Mouse (Mus musculus): ENCODE measurements around the gene Wdr31. TPM values are rescaled to one million over a fixed set of nuclear protein-coding genes. Genes with fewer than 3 reads are reported as not detected.
"Not testable (repeated sequence)": the region's sequence is repeated elsewhere in the genome, so short reads cannot be mapped to it uniquely, and the experiment has no call there.

The Wdr31 gene
- polyA plus RNA-seq, 1 experiment from 2014 or later: 9.4 TPM

GRCm38 (mm10) chr4:62492682-62493081 lies 22.0 kb upstream of the Wdr31 start:
- H3K9ac ChIP-seq (replicated peaks): no peak overlapping the region
- H3K9me3 ChIP-seq: no peaks in the 10 kb centered on the region
- no peak overlapping the region for H3K4me3 ChIP-seq
- H3K4me1 ChIP-seq: no peaks in the 10 kb centered on the region
- no peaks in the 10 kb centered on the region; the same call in 1 of the 2 replicates for H3K36me3 ChIP-seq
- H3K27me3 ChIP-seq: no peaks in the 10 kb centered on the region
- ATAC-seq (ENCODE audit: low FRiP score, low read depth): no peak
- WGBS: 70% methylated on average over 2 of the region's 2 CpGs
- no peak overlapping the region for H3K4me2 ChIP-seq (replicated peaks)
- no peak overlapping the region for H3K27ac ChIP-seq (replicated peaks)

GRCm38 (mm10) chr4:62487914-62488313 lies 17.2 kb upstream of the Wdr31 start:
- Histone ChIP-seq H3K36me3 (no peaks in the 10 kb centered on the region), H3K4me1 (no peaks in the 10 kb centered on the region), H3K4me2 (replicated peaks) (no peak overlapping the region), H3K27ac (replicated peaks) (no peak overlapping the region), H3K9ac (replicated peaks) (no peak overlapping the region), H3K9me3 (no peaks in the 10 kb centered on the region), H3K27me3 (no peaks in the 10 kb centered on the region), H3K4me3 (no peak overlapping the region)
- ATAC-seq (ENCODE audit: low FRiP score, low read depth): no peak
- WGBS: 93% methylated on average over 2 of the region's 2 CpGs

GRCm38 (mm10) chr4:62487172-62487571 lies 16.5 kb upstream of the Wdr31 start:
- ATAC-seq (ENCODE audit: low FRiP score, low read depth): no peak
- Histone ChIP-seq H3K4me3 (no peak overlapping the region), H3K4me1 (no peaks in the 10 kb centered on the region), H3K36me3 (no peaks in the 10 kb centered on the region), H3K9me3 (no peaks in the 10 kb centered on the region), H3K27ac (replicated peaks) (no peak overlapping the region), H3K27me3 (no peaks in the 10 kb centered on the region), H3K9ac (replicated peaks) (no peak overlapping the region), H3K4me2 (replicated peaks) (no peak overlapping the region)
- WGBS: 91% methylated on average over 5 of the region's 5 CpGs

- Histone ChIP-seq H3K36me3 (no peaks in the 10 kb centered on the region), H3K9me3 (no peaks in the 10 kb centered on the region), H3K27me3 (peaks cover 6% of the 10 kb centered on the region), H3K27ac (replicated peaks) (no peak overlapping the region), H3K4me3 (no peak overlapping the region), H3K4me2 (replicated peaks) (no peak overlapping the region), H3K9ac (replicated peaks) (no peak overlapping the region), H3K4me1 (no peaks in the 10 kb centered on the region)
- ATAC-seq (ENCODE audit: low FRiP score, low read depth): no peak
- WGBS: 96% methylated on average over 15 of the region's 15 CpGs
Observed at GRCm38 (mm10) chr4:62486162-62486696, 15.5 kb upstream of the Wdr31 start.

- Histone ChIP-seq H3K4me3 (no peak overlapping the region), H3K4me1 (no peaks in the 10 kb centered on the region), H3K36me3 (no peaks in the 10 kb centered on the region), H3K4me2 (replicated peaks) (no peak overlapping the region), H3K27ac (replicated peaks) (no peak overlapping the region), H3K9ac (replicated peaks) (no peak overlapping the region), H3K27me3 (peaks cover 12% of the 10 kb centered on the region), H3K9me3 (no peaks in the 10 kb centered on the region)
- ATAC-seq (ENCODE audit: low FRiP score, low read depth): no peak
- WGBS: 82% methylated on average over 8 of the region's 8 CpGs
Observed at GRCm38 (mm10) chr4:62485450-62486161, 14.9 kb upstream of the Wdr31 start.

GRCm38 (mm10) chr4:62484928-62485327 lies 14.2 kb upstream of the Wdr31 start:
- no peak overlapping the region for H3K9ac ChIP-seq (replicated peaks)
- H3K9me3 ChIP-seq: no peaks in the 10 kb centered on the region
- no peak for ATAC-seq (ENCODE audit: low FRiP score, low read depth)
- H3K4me2 ChIP-seq (replicated peaks): no peak overlapping the region
- H3K4me3 ChIP-seq: no peak overlapping the region
- WGBS: 83% methylated on average over 3 of the region's 3 CpGs
- H3K36me3 ChIP-seq: no peaks in the 10 kb centered on the region
- H3K4me1 ChIP-seq: peaks cover 4% of the 10 kb centered on the region
- no peak overlapping the region for H3K27ac ChIP-seq (replicated peaks)
- H3K27me3 ChIP-seq: peaks cover 19% of the 10 kb centered on the region

GRCm38 (mm10) chr4:62480709-62481605 lies 10.3 kb upstream of the Wdr31 start:
- no peak; the same call in 1 of the 2 replicates for ATAC-seq (ENCODE audit: low FRiP score, low read depth)
- no peaks in the 10 kb centered on the region for H3K36me3 ChIP-seq
- H3K27me3 ChIP-seq: peaks cover 40% of the 10 kb centered on the region
- no peaks in the 10 kb centered on the region for H3K9me3 ChIP-seq
- H3K4me3 ChIP-seq: no peak overlapping the region
- no peak overlapping the region for H3K9ac ChIP-seq (replicated peaks)
- 51% methylated on average over 10 of the region's 10 CpGs for WGBS
- peaks cover 7% of the 10 kb centered on the region for H3K4me1 ChIP-seq
- no peak overlapping the region for H3K27ac ChIP-seq (replicated peaks)
- H3K4me2 ChIP-seq (replicated peaks): no peak overlapping the region

GRCm38 (mm10) chr4:62479937-62480708 lies 9.4 kb upstream of the Wdr31 start, which contains the start of gene Bspry:
TSS of gene Bspry (plus strand) at chr4:62480053.
- Histone ChIP-seq H3K27me3 (peaks cover 40% of the 10 kb centered on the region), H3K9ac (replicated peaks) (no peak within 1 kb of the TSS), H3K4me2 (replicated peaks) (peak within 1 kb of the TSS; percentile 73), H3K9me3 (no peaks in the 10 kb centered on the region), H3K27ac (replicated peaks) (no peak within 1 kb of the TSS), H3K4me1 (peaks cover 7% of the 10 kb centered on the region), H3K4me3 (peak within 1 kb of the TSS; percentile 43), H3K36me3 (no peaks in the 10 kb centered on the region)
- 3% methylated on average over 57 of the region's 71 CpGs for WGBS
- ATAC-seq (ENCODE audit: low FRiP score, low read depth): peak; percentile 72

GRCm38 (mm10) chr4:62479593-62479936 lies 8.9 kb upstream of the Wdr31 start:
- not testable (repeated sequence) for H3K36me3 ChIP-seq; H3K9ac ChIP-seq (replicated peaks); ATAC-seq (ENCODE audit: low FRiP score, low read depth); H3K4me1 ChIP-seq; H3K27ac ChIP-seq (replicated peaks); H3K9me3 ChIP-seq
- Histone ChIP-seq H3K4me2 (replicated peaks) (peak overlapping the region; percentile 73), H3K27me3 (peaks cover 40% of the 10 kb centered on the region), H3K4me3 (peak overlapping the region; percentile 43)
- 12% methylated on average over 11 of the region's 11 CpGs for WGBS

- WGBS: 88% methylated on average over 6 of the region's 6 CpGs
- no peaks in the 10 kb centered on the region for H3K36me3 ChIP-seq
- no peak overlapping the region for H3K4me2 ChIP-seq (replicated peaks)
- H3K9ac ChIP-seq (replicated peaks): no peak overlapping the region
- peaks cover 40% of the 10 kb centered on the region for H3K27me3 ChIP-seq
- H3K9me3 ChIP-seq: no peaks in the 10 kb centered on the region
- no peak for ATAC-seq (ENCODE audit: low FRiP score, low read depth)
- H3K4me3 ChIP-seq: no peak overlapping the region
- H3K27ac ChIP-seq (replicated peaks): no peak overlapping the region
- peaks cover 7% of the 10 kb centered on the region for H3K4me1 ChIP-seq
Observed at GRCm38 (mm10) chr4:62477542-62478244, 7.0 kb upstream of the Wdr31 start.

GRCm38 (mm10) chr4:62475793-62476192 lies 5.1 kb upstream of the Wdr31 start:
- Histone ChIP-seq H3K4me2 (replicated peaks) (no peak overlapping the region), H3K27me3 (peaks cover 32% of the 10 kb centered on the region), H3K27ac (replicated peaks) (no peak overlapping the region), H3K4me1 (peaks cover 7% of the 10 kb centered on the region), H3K36me3 (no peaks in the 10 kb centered on the region), H3K9ac (replicated peaks) (no peak overlapping the region), H3K9me3 (no peaks in the 10 kb centered on the region), H3K4me3 (no peak overlapping the region)
- 90% methylated on average over 6 of the region's 6 CpGs for WGBS
- no peak for ATAC-seq (ENCODE audit: low FRiP score, low read depth)
